Mouse (Mus musculus): ENCODE data around the gene Gstp1. TPM values are rescaled to one million over a fixed set of nuclear protein-coding genes. Genes with fewer than 3 reads are reported as not detected.

The Gstp1 gene
- polyA plus RNA-seq (2012; rRNA removed) = 1,477 and 1,578 TPM in 2 replicates

GRCm38 (mm10) chr19:4037788-4038232, at the start of gene Gstp1:
Gene Gstp1 (minus strand): TSS chr19:4037985.

GRCm38 (mm10) chr19:4081394-4081793, 43.6 kb upstream of the Gstp1 start, which contains the start of gene Cabp2:
Gene Cabp2 (plus strand): TSS chr19:4081578.

GRCm38 (mm10) chr19:4059069-4059740, 21.4 kb upstream of the Gstp1 start, which contains the start of gene Gstp3:
Gene Gstp3 (minus strand): TSS chr19:4059569.

GRCm38 (mm10) chr19:4045966-4046865, 8.4 kb upstream of the Gstp1 start, which contains the start of gene Gstp2:
Gene Gstp2 (minus strand): TSS chr19:4046023.

GRCm38 (mm10) chr19:4012432-4013022, 25.3 kb downstream of the Gstp1 start, which contains the start of gene Ndufv1:
Gene Ndufv1 (minus strand): TSS chr19:4012806.

GRCm38 (mm10) chr19:4003112-4003511, 34.7 kb downstream of the Gstp1 start, which contains the start of gene Doc2g:
Gene Doc2g (plus strand): TSS chr19:4003313.

GRCm38 (mm10) chr19:4000119-4000900, 37.5 kb downstream of the Gstp1 start, which contains the start of the genes Nudt8 and Gm49405:
Gene Nudt8 (plus strand): TSS chr19:4000580.
Gene Gm49405 (plus strand): TSS chr19:4000626.

GRCm38 (mm10) chr19:3992416-3992815, 45.4 kb downstream of the Gstp1 start, which contains the start of gene Tbx10:
Gene Tbx10 (plus strand): TSS chr19:3992752.

GRCm38 (mm10) chr19:3986334-3986733, 51.5 kb downstream of the Gstp1 start, which contains the start of gene Acy3:
Gene Acy3 (plus strand): TSS chr19:3986570.

Other genes with a start within 250 kb of the Gstp1 start
- 32.5 and 46.5 TPM in 2 replicates for gene Chka, start 186.2 kb downstream of the Gstp1 start, polyA plus RNA-seq (2012; rRNA removed)
- 67.3 and 72.2 TPM in 2 replicates for gene Tcirg1, start 130.9 kb downstream of the Gstp1 start, polyA plus RNA-seq (2012; rRNA removed)
- 180 and 250 TPM in 2 replicates for gene Ndufs8, start 125.2 kb downstream of the Gstp1 start, polyA plus RNA-seq (2012; rRNA removed)
- gene Aldh3b1, start 108.2 kb downstream of the Gstp1 start, polyA plus RNA-seq (2012; rRNA removed) = 2.0 TPM in 2 replicates
- gene Unc93b1, start 102.8 kb downstream of the Gstp1 start, polyA plus RNA-seq (2012; rRNA removed) = 31.5 and 46.6 TPM in 2 replicates
- 0.15 and 0.23 TPM in 2 replicates for gene Aldh3b3, start 79.3 kb downstream of the Gstp1 start, polyA plus RNA-seq (2012; rRNA removed)
- 32.2 and 43.3 TPM in 2 replicates for gene Aldh3b2, start 65.7 kb downstream of the Gstp1 start, polyA plus RNA-seq (2012; rRNA removed)
- 11.4 and 16.6 TPM in 2 replicates for gene Acy3, start 51.4 kb downstream of the Gstp1 start, polyA plus RNA-seq (2012; rRNA removed)
- gene Tbx10, start 45.2 kb downstream of the Gstp1 start, polyA plus RNA-seq (2012; rRNA removed) = not detected in 2 replicates
- gene Nudt8, start 37.4 kb downstream of the Gstp1 start, polyA plus RNA-seq (2012; rRNA removed) = 14.0 and 30.7 TPM in 2 replicates
- 0.82 and 1.4 TPM in 2 replicates for gene Gm49405, start 37.4 kb downstream of the Gstp1 start, polyA plus RNA-seq (2012; rRNA removed)
- gene Doc2g, start 34.7 kb downstream of the Gstp1 start, polyA plus RNA-seq (2012; rRNA removed) = 6.4 and 6.9 TPM in 2 replicates
- gene Ndufv1, start 25.2 kb downstream of the Gstp1 start, polyA plus RNA-seq (2012; rRNA removed) = 125 and 129 TPM in 2 replicates
- 160 and 194 TPM in 2 replicates for gene Gstp2, start 8.0 kb upstream of the Gstp1 start, polyA plus RNA-seq (2012; rRNA removed)
- gene Gstp3, start 21.6 kb upstream of the Gstp1 start, polyA plus RNA-seq (2012; rRNA removed) = 1.6 and 1.9 TPM in 2 replicates
- gene Cabp2, start 43.6 kb upstream of the Gstp1 start, polyA plus RNA-seq (2012; rRNA removed) = not detected in 2 replicates
- gene Cdk2ap2, start 59.2 kb upstream of the Gstp1 start, polyA plus RNA-seq (2012; rRNA removed) = 155 and 221 TPM in 2 replicates
- 68.7 and 72.3 TPM in 2 replicates for gene Pitpnm1, start 62.0 kb upstream of the Gstp1 start, polyA plus RNA-seq (2012; rRNA removed)
- gene Aip, start 87.9 kb upstream of the Gstp1 start, polyA plus RNA-seq (2012; rRNA removed) = 25.6 and 32.7 TPM in 2 replicates
- not detected in 2 replicates for gene Gpr152, start 101.8 kb upstream of the Gstp1 start, polyA plus RNA-seq (2012; rRNA removed)
- gene Cabp4, start 106.0 kb upstream of the Gstp1 start, polyA plus RNA-seq (2012; rRNA removed) = not detected in 2 replicates
- gene Coro1b, start 110.6 kb upstream of the Gstp1 start, polyA plus RNA-seq (2012; rRNA removed) = 140 and 142 TPM in 2 replicates
- 25.8 and 51.7 TPM in 2 replicates for gene Ptprcap, start 115.6 kb upstream of the Gstp1 start, polyA plus RNA-seq (2012; rRNA removed)
- 37.1 and 39.1 TPM in 2 replicates for gene Rps6kb2, start 125.4 kb upstream of the Gstp1 start, polyA plus RNA-seq (2012; rRNA removed)
- gene Carns1, start 137.5 kb upstream of the Gstp1 start, polyA plus RNA-seq (2012; rRNA removed) = 4.6 and 5.3 TPM in 2 replicates
- 1.5 and 5.0 TPM in 2 replicates for gene Tbc1d10c, start 153.3 kb upstream of the Gstp1 start, polyA plus RNA-seq (2012; rRNA removed)
- 202 and 205 TPM in 2 replicates for gene Ppp1ca, start 154.1 kb upstream of the Gstp1 start, polyA plus RNA-seq (2012; rRNA removed)
- gene Rad9a, start 163.7 kb upstream of the Gstp1 start, polyA plus RNA-seq (2012; rRNA removed) = 8.0 and 9.5 TPM in 2 replicates
- 6.8 and 7.5 TPM in 2 replicates for gene Clcf1, start 176.3 kb upstream of the Gstp1 start, polyA plus RNA-seq (2012; rRNA removed)
- not detected in 2 replicates for gene AC109138.7, start 176.4 kb upstream of the Gstp1 start, polyA plus RNA-seq (2012; rRNA removed)
- gene Pold4, start 193.9 kb upstream of the Gstp1 start, polyA plus RNA-seq (2012; rRNA removed) = 55.0 and 65.2 TPM in 2 replicates
- gene Ssh3, start 231.2 kb upstream of the Gstp1 start, polyA plus RNA-seq (2012; rRNA removed) = 70.7 and 85.1 TPM in 2 replicates
- 5.5 and 7.2 TPM in 2 replicates for gene Ankrd13d, start 245.2 kb upstream of the Gstp1 start, polyA plus RNA-seq (2012; rRNA removed)